Comparison of ENCODE assay signal across 23 mouse cellular contexts in the genomic region with DNA sequence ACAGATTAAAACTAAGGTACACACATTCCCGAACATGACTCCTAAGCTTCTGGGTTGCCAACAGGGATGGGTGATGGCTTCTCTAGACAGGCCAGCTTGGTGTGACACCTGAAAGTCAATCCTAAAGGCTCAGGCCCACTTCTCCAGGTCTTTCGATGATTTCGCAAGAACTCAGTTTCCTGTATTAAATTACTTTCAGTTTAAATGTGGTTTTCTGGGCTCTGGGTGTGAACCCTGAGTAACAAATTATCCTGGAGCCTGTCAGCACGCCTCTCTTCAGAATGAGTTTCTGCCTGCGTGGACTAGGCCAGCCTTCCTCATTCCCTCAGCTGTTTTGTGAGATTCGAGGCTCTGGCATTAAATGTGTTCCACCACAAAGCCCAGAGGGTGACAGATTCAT. TPM values are rescaled to one million over a fixed set of nuclear protein-coding genes. Genes with fewer than 3 reads are reported as not detected.
DNase-seq lines count a peak whose midpoint lies in the region; ATAC-seq and TF ChIP-seq lines count a peak whose summit lies in the region.
"Had no signal": no experiment of that assay in that cellular context is flagged by ENCODE, and none has a peak within 500 bp of the region (broad histone marks: within the 10 kb centered on the region; RNA-seq: fewer than 3 reads in every experiment).

No protein-coding gene starts in this region.

- ATAC-seq in granulocyte monocyte progenitor cell, adult 5-6 weeks (replicated peaks; ENCODE audit: poor library complexity, severe bottlenecking) = peak; percentile 15
- 0 out of 2 replicates have a peak, but pooled peaks have one; percentile 12 for ATAC-seq in megakaryocyte progenitor cell, adult 5-6 weeks (replicated peaks; ENCODE audit: poor library complexity)
- ATAC-seq: forebrain, embryonic 16.5 days; intestine, postnatal 0 days had no signal

- DNase-seq in gastrocnemius, adult 2 months = peak; percentile 10
- DNase-seq in gastrocnemius, postnatal 14 days = no peak
- DNase-seq in lung, adult 2 months = no peak
- DNase-seq in gastrocnemius, postnatal 36 days = no peak
- no peak for DNase-seq in embryo, embryonic 10.5 days (ENCODE audit: low spot score)
- DNase-seq: adrenal gland, postnatal 25 days; cerebellum, adult 9-10 months; gastrocnemius, postnatal 25 days; heart, postnatal 36 days; kidney, postnatal 4 days; liver, embryonic 13.5 days; lung, postnatal 36 days; right cerebral cortex, postnatal 25 days had no signal

- no peaks in the 10 kb centered on the region for H3K79me2 ChIP-seq in C2C12 (ENCODE audit: control insufficient read depth, insufficient read depth)

- H3ac ChIP-seq in C2C12 (ENCODE audit: control insufficient read depth, insufficient read length, low read depth) = no peak overlapping the region

- TF ChIP-seq CTCF in gastrocnemius, adult 2 months (IDR thresholded peaks at IDR 0.05) = no peak
- no peak for TF ChIP-seq CTCF in C2C12 (IDR thresholded peaks at IDR 0.05; ENCODE audit: control insufficient read depth, insufficient read depth, insufficient read length)
- no peak for TF ChIP-seq CTCF in lung, adult 2 months (IDR thresholded peaks at IDR 0.05; ENCODE audit: insufficient read depth, low read length)

- peaks cover 17% of the 10 kb centered on the region for H3K4me1 ChIP-seq in lung, adult 2 months (ENCODE audit: control insufficient read depth, insufficient read depth, low read length)

- no peaks in the 10 kb centered on the region for H3K36me3 ChIP-seq in C2C12 (ENCODE audit: control insufficient read depth, insufficient read depth)
- H3K36me3 ChIP-seq: forebrain, embryonic 10.5 days; hindbrain, embryonic 15.5 days; limb, embryonic 13.5 days; liver, embryonic 13.5 days; lung, embryonic 15.5 days; midbrain, embryonic 10.5 days had no signal

- no peaks in the 10 kb centered on the region for H3K27me3 ChIP-seq in C2C12 (ENCODE audit: control insufficient read depth, insufficient read depth, insufficient read length)
- H3K27me3 ChIP-seq: hindbrain, embryonic 15.5 days; limb, embryonic 13.5 days; liver, embryonic 13.5 days; lung, embryonic 15.5 days had no signal

- H3K79me3 ChIP-seq in C2C12 (ENCODE audit: low read depth) = no peaks in the 10 kb centered on the region

- no peak overlapping the region for H3K4me3 ChIP-seq in gastrocnemius, adult 2 months
- no peak overlapping the region for H3K4me3 ChIP-seq in C2C12 (ENCODE audit: insufficient read depth, poor library complexity, severe bottlenecking)
- H3K4me3 ChIP-seq in lung, adult 2 months (replicated peaks; ENCODE audit: extremely low read depth, low read depth, low read length) = no peak overlapping the region
- H3K4me3 ChIP-seq: forebrain, embryonic 10.5 days; hindbrain, embryonic 15.5 days; limb, embryonic 13.5 days; liver, embryonic 13.5 days; lung, embryonic 15.5 days; midbrain, embryonic 10.5 days had no signal

- WGBS in lung, adult 2 months = 54% methylated on average over 6 of the region's 6 CpGs

- no peak for TF ChIP-seq POLR2A in lung, adult 2 months (IDR thresholded peaks at IDR 0.05; ENCODE audit: borderline replicate concordance, extremely low read depth, low read depth, low read length)

- H3K27ac ChIP-seq in gastrocnemius, adult 2 months = no peak overlapping the region
- H3K27ac ChIP-seq: forebrain, embryonic 10.5 days; hindbrain, embryonic 15.5 days; limb, embryonic 13.5 days; liver, embryonic 13.5 days; lung, embryonic 15.5 days; midbrain, embryonic 10.5 days had no signal

- intact Hi-C loops in gastrocnemius, adult 2 months (cut with DNase I) = no loop called here
- intact Hi-C loops in gastrocnemius, postnatal 14 days (cut with DNase I; ENCODE audit: low total_unique reads) = no loop called here
- intact Hi-C loops in gastrocnemius, postnatal 36 days (cut with DNase I) = no loop called here

TF ChIP-seq in C2C12, 6 proteins besides CTCF, POLR2A, EP300 and RAD21:
- TF ChIP-seq MAX (IDR thresholded peaks at IDR 0.05) = no peak
- TF ChIP-seq MYOG (IDR thresholded peaks at IDR 0.05; ENCODE audit: control insufficient read depth, extremely low read depth, insufficient read length) = no peak
- TF ChIP-seq MYOD1 (IDR thresholded peaks at IDR 0.05; ENCODE audit: control insufficient read depth, insufficient read length, low read depth) = no peak
- no peak for TF ChIP-seq USF1 (IDR thresholded peaks at IDR 0.05; ENCODE audit: low read depth)
- peak; percentile 92 for TF ChIP-seq CEBPB (IDR thresholded peaks at IDR 0.05; ENCODE audit: low read depth)

RNA-seq across cellular contexts. Expression of gene Tgm2, which starts 16.8 kb away (rescaled TPM):
- 10 to 100 TPM; 44.2 to 55.4 TPM for total RNA-seq in gastrocnemius, adult 2 months (2021)
- total RNA-seq in gastrocnemius, postnatal 14 days (2021) = 10 to 100 TPM; 48.4 to 50.2 TPM
- polyA plus RNA-seq in C2C12 (2012; fragmentation: generic; extraction: Trizol) = 1.1 TPM
- total RNA-seq in granulocyte monocyte progenitor cell, adult 5-6 weeks (2014; fragmentation: Nextera tagmentation) = not detected in 2 replicates
- 0.04 and 0.21 TPM in 2 replicates for total RNA-seq in granulocyte monocyte progenitor cell, adult 5-6 weeks (2017)
- 0.07 and 0.39 TPM in 2 replicates for total RNA-seq in megakaryocyte progenitor cell, adult 5-6 weeks (2015)
- 0.58 and 1.5 TPM in 2 replicates for total RNA-seq in megakaryocyte progenitor cell, adult 5-6 weeks (2017)
- polyA plus RNA-seq in lung, adult 2 months (2012; rRNA removed) = 285 and 297 TPM in 2 replicates
- 10 to 100 TPM; 41.0 to 53.1 TPM for total RNA-seq in gastrocnemius, postnatal 36 days (2021)

Comparison
In these comparisons a context has a peak if more than half of its experiments do, and no peak if none do; other contexts are left out.
1. RNA of gene Tgm2, which starts 16.8 kb away (total RNA-seq): 44.2 to 55.4 TPM in gastrocnemius, adult 2 months, 41.0 to 53.1 TPM in gastrocnemius, postnatal 36 days and 48.4 to 50.2 TPM in gastrocnemius, postnatal 14 days; 0.07 to 1.5 TPM in megakaryocyte progenitor cell, adult 5-6 weeks and 0.04 to 0.21 TPM in granulocyte monocyte progenitor cell, adult 5-6 weeks; every median in the first group is over 10 times any median in the second.